Mouse (Mus musculus) stomach, postnatal 0 days (tissue): ENCODE measurements at regions not wholly inside any gene's neighbourhood (a gene's known extent, or its start where the extent isn't known, plus 50 kb on each side); places are given as distances from the start of the nearest gene placed in this dataset.

Source experiments
- CTCF ChIP-seq: IDR thresholded peaks from 2 replicates; pipeline ENCODE4 v1.5.1; 2016; ENCODE audit warnings: antibody characterized with exemption, low read depth, mild to moderate bottlenecking, moderate library complexity
- EP300 ChIP-seq: optimal IDR thresholded peaks from 2 replicates; pipeline ENCODE3; 2016; ENCODE audit warnings: antibody characterized with exemption

- TF ChIP-seq CTCF (no peak), EP300 (no peak)
Observed at GRCm38 (mm10) chr6:117245849-117246248, 77.5 kb downstream of the Cxcl12 start.
